Mouse (Mus musculus) kidney, adult 18-20 months (tissue): ENCODE measurements around the gene Col1a2.

Experiments used
- DNase-seq: peaks from one replicate; pipeline ENCODE4 v3.0.0; 2021

The Col1a2 gene

GRCm38 (mm10) chr6:4528439-4528838 is 23.8 kb downstream of the Col1a2 start:
- no peak for DNase-seq

DNA sequence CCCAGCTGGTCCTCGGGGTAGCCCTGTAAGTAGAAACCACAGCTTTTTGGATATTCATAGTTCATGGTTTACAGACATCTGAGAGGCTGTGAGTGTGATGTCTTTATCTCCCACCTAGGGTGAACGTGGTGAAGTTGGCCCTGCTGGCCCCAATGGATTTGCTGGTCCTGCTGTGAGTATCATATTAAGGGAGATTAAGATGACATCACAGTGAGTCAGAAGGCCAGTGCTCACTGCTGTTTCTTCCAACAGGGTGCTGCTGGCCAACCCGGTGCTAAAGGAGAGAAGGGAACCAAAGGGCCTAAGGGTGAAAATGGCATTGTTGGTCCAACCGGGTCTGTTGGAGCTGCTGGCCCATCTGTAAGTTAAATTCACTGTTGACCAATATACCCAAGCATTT is 26.4 kb downstream of the Col1a2 start:
- DNase-seq, result no peak

DNA sequence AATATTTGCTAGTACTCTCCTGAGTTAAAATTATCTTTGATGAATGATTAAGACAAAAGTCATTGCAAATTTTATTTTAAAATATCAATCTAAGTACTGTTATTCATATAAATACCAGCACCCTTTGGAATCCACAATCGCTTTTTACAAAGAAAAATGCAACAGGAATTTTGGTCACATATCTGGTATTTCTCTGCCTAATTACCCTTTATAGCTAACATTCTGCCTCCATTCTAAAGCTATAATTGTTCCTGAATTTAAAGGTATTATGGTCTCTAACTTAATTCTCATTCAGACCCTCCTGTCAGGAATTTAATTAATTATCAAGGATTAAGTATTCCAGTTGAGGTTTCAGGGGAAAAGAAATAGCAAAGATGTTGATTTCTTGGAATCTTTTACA is 28.3 kb downstream of the Col1a2 start:
- DNase-seq, result no peak

GRCm38 (mm10) chr6:4534462-4535079 is 30.0 kb downstream of the Col1a2 start:
- DNase-seq, result no peak

GRCm38 (mm10) chr6:4541926-4542715 is 37.5 kb downstream of the Col1a2 start:
- DNase-seq, result no peak

DNA sequence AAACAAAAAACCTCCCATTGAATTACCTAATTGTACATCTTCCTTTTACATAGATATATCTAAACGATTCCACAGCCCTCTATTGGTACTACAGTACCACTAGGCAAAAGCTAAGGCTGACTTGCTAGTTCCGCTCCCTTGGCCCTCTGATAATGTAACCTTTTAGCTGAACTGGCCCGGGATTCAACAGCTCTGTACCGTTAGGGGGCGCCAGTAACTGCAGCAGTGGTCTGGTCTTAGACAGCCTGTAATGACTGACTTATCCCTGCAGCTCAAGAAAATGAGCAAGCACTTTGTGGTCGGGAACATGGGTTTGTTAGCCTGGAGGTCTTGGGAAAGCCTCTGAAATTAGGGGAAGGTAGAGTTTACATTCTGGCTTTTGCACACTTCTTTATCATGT is 39.9 kb downstream of the Col1a2 start:
- peak; percentile 16 for DNase-seq

DNA sequence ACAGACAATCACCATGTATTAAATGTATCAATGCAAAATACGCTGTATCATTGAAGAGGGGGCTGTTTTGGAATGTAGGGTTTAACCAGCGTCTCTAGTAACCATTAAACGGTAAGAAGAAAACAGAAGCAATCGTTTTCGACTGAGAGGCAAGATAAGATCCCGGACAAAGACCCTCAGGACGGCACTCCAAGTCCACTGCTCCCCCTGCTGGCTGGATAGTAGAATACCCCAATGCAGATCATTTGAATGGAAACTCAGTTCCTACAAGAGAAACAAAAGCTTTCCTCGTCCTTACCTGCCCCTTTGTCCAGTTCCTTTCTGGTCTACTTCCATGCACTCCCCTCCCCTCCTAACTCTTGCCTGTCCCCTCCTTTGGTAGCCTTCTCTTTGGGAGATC is 41.1 kb downstream of the Col1a2 start:
- DNase-seq, result peak; percentile 46

DNA sequence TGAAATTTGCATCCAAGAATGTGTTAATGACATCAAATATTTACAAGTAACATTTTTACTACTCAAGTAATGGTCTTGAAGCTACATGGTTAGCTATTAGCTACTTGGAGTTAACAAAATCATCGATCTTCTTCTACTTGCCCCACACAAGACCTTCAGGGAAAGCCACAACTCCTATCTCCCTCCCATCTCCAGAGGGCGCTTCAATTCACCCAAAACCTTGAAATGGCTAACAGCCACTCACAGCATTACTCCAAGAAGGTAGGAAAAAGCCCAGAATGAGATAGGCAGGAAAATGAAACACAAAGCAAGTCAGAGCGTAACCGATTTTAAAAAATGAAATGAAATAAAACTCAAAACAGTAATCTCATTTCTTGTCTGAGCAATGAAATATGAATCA is 44.3 kb downstream of the Col1a2 start:
- no peak for DNase-seq

DNA sequence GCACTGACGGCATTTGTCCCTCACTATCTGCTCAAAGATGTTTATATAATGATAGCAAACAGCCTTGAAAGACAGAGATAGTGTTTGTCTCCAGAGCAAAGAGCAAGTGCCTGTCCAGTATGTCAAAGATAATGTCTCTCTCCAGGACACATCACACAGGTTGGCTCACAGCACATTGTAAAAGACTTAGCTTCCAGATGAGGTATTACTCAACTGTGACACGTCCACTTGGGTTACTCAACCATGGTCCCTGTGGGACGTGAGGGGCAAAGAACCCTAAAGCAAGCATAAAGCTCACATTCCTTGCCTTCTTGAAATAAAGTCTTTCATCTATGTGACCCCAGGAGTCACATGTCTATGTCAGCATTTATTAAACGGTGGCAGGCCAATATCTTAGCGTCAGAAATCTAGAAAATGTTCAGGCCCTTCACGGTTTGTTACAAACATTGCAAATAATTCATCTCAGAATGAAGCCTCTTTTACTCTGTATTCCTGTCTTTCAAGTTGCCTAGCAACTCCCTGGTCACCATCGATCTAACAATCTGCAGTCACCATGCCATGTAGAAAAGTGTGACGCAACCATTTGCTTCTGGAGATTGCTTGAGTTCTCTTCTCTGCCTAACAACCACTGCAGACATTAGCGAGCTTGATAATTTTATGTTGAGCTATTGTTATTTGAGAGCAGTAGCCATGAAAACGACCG is 45.4 kb downstream of the Col1a2 start:
- no peak for DNase-seq

GRCm38 (mm10) chr6:4550549-4550915 is 45.9 kb downstream of the Col1a2 start:
- no peak for DNase-seq

DNA sequence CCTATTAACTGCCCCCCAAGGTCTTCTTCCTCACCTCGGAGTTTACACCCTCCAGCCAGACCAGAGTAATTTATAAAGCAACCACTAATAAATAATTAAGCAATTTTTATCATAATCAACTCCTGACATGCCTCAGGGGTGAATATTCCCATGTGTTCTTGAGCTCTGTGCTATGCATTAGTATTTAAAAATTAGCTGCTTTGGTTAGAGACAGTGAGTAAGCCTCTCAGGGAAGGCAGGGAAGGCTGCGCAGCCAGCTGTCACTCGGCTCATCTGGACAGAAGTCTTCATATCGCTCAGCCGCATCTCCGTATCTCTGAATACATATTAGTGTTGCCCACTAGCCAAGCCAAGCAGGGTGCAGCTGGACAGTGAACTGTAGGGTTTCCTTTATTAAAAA is 50.8 kb downstream of the Col1a2 start:
- DNase-seq, result no peak

- no peak for DNase-seq
These were observed 52.5 kb downstream of the Col1a2 start for GRCm38 (mm10) chr6:4557086-4557485.

DNA sequence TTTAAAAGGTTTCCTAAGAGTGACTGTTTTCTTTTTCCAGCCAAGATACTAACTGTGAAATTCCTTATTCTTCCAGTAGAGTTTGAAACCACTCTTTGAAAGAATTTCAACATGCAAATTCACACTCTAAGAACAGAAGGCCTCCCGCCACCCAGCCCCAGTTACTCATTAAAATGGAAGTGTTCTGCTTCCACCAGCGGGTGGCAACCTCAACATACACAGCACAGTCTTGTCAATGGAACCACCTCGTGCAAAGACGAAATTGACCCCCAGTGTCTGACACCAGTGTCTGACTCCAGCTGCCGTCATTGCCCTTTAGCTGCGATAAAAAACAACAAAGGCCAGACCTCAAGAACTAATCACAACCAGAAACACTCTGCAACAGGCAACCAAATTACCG is 53.1 kb downstream of the Col1a2 start:
- DNase-seq, result peak; percentile 22

GRCm38 (mm10) chr6:4561156-4561555 is 56.5 kb downstream of the Col1a2 start:
- DNase-seq, result no peak

- no peak for DNase-seq
These were observed 57.0 kb downstream of the Col1a2 start for GRCm38 (mm10) chr6:4561621-4562020.

GRCm38 (mm10) chr6:4562401-4562800 is 57.8 kb downstream of the Col1a2 start:
- no peak for DNase-seq

GRCm38 (mm10) chr6:4563477-4563876 is 58.9 kb downstream of the Col1a2 start:
- DNase-seq, result no peak

- no peak for DNase-seq
These were observed 65.8 kb downstream of the Col1a2 start for GRCm38 (mm10) chr6:4570412-4570811.

DNA sequence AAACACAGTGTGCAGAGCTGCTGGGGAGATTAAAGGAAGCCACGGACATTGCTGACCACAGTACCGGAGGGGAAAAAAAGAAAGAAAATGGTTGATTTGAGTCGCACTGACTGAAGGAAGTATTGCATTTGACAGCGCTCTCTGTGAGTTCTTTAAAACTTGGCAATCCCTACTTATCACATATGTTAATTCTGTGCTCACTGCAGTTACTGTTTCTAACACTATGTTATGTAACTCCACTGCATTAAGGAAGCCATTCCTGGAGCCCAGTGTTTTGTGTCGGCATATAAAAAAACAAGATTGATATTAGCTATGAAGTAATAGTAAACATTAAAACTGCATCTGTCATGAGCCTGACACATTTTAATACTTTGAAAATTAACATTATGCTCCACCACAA is 73.1 kb downstream of the Col1a2 start:
- DNase-seq, result no peak

DNA sequence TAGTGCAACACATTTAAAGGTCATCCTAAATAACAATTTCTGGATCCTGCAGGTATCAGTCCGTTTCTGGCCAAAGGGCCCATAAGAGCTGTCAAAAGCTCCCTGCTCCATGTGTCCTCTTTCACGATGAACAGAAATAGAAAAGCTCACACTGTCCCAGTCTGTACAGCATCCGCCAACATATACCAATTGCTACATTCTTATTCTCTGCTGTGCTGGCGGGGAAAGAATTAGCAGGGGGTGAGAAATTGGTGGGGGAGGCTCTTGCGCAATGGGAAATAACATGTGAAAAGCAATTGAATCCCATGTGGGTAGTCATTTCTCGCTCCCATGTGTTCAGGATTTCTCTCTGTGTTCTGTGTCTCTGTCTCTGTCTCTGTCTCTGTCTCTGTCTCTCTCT is 73.7 kb downstream of the Col1a2 start:
- DNase-seq, result no peak

- DNase-seq, result no peak
These were observed 75.0 kb downstream of the Col1a2 start for GRCm38 (mm10) chr6:4579620-4580019.

DNA sequence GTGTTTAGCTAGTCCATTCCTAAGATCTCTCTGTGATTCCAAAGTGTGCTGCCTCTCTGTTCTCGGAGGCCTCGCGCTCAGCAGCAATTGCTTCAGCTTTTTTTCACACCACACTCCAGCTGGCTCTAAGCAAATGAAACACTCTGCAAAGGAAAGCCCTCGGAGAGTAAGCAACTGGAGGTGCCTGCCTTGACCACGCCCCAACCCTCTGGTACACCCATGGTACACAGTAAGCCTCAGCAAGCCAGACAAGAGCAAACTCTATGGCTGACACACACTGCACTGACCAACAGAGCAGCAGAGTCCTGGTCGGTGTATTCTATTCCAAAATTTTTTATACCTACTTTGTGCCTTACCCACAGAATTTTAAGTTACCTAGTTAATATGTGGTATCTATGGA is 78.9 kb downstream of the Col1a2 start:
- no peak for DNase-seq

DNA sequence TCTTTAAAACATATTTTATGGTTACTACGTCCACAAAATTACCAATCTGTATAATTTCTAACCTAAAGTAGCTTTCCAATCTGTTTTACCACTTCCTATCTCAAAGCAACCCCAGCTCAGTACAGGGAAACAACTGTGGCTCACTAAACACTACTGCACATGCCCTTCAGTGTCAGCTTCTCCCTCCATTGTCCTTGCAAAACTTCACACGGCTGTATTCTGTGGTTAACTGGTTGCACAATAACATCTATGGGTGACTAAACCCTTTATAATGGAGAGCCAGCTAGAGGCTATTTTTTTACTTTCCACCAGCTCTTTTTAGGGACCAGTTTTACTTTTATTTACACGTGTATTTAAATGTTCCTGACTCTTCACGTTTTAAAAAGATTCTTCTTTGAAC is 83.3 kb downstream of the Col1a2 start:
- DNase-seq, result no peak

DNA sequence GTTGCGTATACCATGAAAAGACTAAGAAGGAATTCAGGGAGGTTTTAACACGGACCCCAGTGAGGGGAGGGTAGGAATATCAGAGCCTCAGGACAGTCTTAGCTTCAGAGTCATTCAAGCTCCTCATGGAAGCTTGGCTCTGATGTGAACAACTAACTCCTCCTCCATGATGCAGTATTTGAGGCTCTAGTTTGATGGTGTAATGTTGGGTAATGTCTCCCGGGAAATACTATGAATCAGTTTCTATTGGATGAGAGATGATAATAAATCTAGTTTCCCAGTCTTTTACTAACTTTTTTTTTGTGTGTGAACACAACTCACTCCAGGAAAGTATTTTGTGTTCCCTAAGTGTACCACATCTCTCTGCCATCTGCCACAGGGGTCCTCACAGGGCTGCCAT is 84.1 kb downstream of the Col1a2 start:
- DNase-seq, result no peak
